Mouse (Mus musculus) B cell, adult (primary cell): ENCODE measurements around the gene Gm21170. TPM values are rescaled to one million over a fixed set of nuclear protein-coding genes. Genes with fewer than 3 reads are reported as not detected.

Experiments used
- total RNA-seq: library from RNA; stranded (reverse); gene quantifications from 4 replicates; pipeline ENCODE4 v1.2.4, GENCODE M21; 2023; ENCODE audit not compliant: inconsistent age

Gm21170 gene
- not detected in 4 replicates for total RNA-seq

DNA sequence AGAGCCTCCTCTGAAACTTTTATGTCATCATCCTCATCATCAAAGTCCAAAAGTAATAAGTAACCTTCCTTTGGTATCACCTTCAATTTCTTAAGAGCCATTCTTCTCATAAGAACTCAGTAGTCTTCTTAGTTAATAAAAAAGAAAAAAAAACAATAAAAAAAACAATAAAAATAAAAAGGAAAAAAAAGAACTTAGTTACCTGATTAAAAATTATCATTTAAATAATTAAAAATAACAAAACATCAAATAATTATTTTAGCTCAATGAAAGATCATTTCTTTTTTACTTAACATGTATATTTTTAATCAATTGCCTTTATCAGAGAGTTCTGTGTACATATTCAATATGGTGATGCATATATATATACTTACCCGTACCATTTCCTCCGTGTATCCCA, at the start of gene Gm21170:
TSS of gene Gm21170 (minus strand) at position 101 of the 400 bp plus-strand sequence.

Other genes starting within 250 kb of the Gm21170 start
- gene Gm21256, start 240.1 kb downstream of the Gm21170 start, total RNA-seq, result not detected in 4 replicates